Mouse (Mus musculus) lung, postnatal 10 days (tissue): ENCODE measurements around the gene Ppp2r5e.
"Not testable (repeated sequence)": the region's sequence is repeated elsewhere in the genome, so short reads cannot be mapped to it uniquely, and the experiment has no call there.

Source experiments
- DNase-seq: peaks from one replicate; pipeline ENCODE4 v3.0.0; 2021

Ppp2r5e gene

DNA sequence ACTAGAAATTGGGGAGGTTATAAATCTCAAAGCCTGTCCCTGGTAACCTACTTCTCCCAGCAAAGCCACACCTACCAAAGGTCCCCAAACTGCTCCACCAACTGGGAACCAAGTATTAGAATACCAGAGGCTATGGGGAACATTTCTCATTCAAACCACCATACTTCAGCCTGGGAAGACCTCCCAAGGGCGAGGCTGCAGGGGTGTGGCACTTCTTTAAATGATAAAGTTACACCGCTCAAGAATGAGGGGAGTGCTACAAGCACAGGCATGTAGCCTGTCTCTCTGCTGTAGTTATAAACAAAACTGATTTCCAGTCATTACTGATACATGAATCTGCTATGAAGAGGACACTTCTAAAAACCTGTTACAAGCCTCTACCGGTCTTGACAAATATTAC, 113.3 kb downstream of the Ppp2r5e start:
- no peak for DNase-seq

DNA sequence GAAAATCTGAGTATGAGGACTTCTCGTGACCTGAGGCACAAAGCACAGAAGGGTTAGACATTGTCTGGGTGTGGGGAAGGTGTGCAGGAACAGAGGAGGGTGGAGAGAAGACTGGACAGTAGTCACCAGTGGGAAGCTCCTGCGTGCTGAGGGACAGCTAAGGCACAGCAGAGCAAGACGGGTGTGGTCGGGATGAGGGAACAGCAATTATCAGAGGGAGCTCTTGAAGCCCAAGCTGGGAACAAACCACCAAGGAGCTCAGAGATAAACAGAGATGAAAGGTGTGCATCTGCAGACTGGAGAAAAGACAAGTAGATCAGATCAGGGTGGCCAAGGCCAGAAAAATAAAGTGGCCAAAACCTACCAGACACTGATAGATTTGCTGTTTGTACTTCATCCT, 114.0 kb downstream of the Ppp2r5e start:
- DNase-seq = no peak

DNA sequence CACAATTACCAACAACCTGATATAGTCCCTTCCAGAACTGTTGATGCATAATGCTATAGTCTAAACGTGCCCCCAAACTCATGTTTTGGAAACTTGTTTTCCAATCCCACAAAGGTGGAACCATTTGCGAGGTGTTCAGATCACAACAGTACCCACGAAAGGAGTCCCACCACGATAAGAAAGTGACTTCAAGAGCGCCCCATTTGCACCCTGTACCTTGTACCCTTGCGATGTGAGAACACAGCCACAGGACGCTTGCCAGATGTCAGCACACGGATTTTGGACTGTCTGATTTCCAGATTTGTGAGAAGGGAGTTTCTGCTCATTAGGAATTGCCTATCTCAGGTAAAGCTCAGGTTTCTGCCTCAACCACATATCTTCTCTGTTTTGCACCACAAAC, 116.0 kb downstream of the Ppp2r5e start:
- no peak for DNase-seq

DNA sequence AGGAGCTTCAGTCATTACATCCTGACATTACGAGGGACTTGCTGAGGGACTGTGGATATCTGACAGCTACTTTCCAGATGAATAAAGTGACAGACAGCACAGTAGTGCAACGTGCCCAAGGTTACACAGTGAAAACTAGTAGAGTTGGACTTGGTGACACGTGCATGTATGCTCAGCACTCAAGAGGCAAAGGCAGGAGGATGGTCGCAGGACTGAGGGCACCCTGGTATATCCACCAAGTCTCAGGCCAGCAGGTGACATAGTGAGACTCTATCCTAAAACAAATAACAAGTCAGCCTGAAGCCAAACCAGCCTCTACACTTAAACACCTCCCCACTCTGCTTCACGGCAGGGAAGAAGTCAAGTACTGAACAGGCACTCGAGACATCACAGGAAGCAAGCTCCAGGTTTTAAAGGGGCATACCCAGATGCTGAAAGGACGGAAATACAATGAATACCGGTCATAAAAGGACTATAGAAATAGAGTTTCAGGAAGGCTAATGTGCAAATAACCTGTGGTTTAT, 116.6 kb downstream of the Ppp2r5e start:
- DNase-seq = peak; percentile 33

DNA sequence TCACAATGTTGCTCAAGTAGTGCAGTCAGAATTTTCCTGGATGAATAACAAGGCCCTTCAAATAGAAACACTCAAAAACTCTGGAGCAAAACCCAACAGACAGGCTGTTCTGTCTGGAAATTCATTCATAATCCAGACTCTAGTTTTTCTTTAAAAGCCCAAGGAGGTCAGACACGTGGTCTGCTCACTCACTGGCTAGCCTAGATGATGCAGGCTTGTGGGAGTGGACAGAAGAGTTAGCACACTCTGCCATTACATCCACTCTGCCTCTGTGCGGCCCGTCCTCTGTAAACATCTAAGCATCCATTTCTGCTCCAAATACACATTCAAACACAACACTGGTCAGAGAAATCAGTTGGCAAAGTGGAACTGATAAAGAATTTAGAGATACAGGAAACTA, 117.4 kb downstream of the Ppp2r5e start:
- DNase-seq = no peak

DNA sequence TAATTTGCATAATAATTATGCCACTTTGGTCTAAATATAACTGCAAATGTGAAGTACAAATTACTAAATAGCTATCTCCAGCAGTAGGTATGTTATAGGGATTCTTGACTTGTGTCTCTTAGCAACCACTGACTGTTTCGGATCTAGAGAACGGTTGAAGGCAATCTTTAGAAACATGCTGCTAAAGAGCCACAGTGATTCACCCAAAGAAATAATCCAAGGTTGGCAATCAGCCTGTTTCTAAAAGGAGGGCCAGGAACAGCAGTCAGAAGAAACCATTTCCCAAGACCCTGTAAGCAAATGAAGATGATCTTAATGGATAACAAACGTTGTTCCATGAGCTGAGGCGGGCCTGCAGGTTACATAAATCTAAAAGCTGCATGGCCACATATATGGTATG, 117.9 kb downstream of the Ppp2r5e start:
- no peak for DNase-seq

DNA sequence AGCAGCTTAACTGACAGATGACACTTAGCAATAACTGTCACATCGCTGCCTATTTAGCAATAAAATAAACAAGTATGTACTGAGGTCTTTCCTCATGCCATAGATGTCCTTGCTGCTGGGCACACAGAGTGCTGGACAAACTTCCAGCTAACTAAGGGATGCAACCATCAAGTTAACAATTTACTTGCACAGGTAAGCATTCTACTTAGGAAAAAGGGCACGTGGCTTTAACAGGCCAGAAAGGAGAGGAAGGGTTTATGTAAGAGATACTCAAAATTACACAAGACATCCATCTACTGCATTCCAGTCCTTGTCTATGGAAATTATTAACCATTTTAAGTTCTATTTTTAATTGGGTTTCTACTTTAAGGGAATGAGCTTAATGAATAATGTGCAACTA, 123.0 kb downstream of the Ppp2r5e start:
- no peak for DNase-seq

DNA sequence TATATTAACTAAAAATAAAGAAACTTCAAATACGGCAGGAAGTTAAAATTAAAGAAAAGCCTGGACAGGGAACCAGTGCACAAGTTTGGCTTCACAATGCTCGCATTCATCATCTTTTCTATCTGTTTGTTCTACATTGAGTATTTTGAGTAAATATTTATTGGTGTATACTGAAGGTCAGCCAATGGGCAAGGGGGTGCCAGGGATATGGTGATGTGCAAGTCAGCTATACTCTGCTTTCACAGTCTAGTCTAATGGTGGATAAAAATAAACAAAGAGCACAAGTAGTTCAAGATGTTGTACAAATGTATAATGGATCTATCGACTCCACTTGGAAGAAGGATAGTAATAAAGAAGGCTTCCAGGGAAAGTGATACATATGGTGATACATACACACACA, 123.9 kb downstream of the Ppp2r5e start:
- DNase-seq = no peak

DNA sequence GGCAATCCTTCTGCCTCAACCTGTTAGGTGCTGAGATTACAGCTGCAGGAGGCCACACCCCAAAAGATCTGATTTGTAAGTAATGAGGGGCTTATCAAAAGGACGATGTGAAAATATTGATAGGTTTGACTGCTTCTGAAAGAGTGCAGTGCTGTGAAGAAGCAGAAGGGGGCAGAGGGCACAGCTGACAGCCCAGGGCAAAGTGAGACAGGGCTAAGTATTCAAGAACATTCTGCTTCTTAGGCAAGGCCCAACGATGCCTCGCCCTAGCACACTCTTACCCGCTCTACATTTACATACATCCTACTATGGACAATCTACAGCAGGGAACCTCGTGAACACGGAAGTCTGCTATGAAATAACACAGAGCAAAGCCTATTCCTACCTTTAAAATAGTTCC, 128.2 kb downstream of the Ppp2r5e start:
- DNase-seq = no peak

DNA sequence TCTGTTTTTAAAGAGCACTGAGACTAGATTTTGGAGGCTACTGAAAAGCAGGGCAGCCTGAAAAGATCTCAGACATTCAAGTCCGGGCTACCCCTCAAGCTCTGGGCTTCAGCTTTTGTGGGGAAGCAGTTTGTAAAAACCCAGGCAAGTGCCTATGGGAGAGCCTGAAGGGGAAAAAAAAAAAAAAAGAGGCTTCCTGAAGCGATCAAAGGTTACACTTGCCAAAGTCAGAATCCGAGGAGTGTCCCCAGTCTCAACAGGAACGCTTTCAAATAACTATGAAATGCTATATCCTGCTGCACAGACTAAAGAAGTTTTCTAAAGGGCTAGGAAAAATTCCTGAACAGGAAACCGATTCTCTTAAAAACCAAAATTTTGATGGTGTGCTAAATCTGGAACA, 128.9 kb downstream of the Ppp2r5e start:
- DNase-seq = no peak

DNA sequence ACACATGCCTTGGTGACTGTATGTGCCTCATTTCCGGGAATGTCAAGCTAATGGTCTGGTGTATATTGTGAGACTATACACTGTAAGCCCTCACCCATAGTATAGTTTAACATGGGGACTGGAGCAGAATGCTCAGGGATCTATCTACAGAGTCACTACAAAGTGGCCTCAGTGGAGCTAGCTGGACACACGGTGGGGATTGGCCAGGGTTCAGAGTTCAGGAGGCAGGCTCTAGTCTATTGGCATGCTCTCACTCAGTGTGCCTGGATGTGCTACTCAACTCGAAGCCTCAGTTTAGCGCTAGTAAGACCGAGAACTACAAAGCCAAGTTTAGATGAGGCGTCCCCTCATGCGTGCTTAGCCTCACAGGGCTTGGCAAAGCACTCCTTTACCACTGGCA, 129.8 kb downstream of the Ppp2r5e start:
- DNase-seq = no peak

DNA sequence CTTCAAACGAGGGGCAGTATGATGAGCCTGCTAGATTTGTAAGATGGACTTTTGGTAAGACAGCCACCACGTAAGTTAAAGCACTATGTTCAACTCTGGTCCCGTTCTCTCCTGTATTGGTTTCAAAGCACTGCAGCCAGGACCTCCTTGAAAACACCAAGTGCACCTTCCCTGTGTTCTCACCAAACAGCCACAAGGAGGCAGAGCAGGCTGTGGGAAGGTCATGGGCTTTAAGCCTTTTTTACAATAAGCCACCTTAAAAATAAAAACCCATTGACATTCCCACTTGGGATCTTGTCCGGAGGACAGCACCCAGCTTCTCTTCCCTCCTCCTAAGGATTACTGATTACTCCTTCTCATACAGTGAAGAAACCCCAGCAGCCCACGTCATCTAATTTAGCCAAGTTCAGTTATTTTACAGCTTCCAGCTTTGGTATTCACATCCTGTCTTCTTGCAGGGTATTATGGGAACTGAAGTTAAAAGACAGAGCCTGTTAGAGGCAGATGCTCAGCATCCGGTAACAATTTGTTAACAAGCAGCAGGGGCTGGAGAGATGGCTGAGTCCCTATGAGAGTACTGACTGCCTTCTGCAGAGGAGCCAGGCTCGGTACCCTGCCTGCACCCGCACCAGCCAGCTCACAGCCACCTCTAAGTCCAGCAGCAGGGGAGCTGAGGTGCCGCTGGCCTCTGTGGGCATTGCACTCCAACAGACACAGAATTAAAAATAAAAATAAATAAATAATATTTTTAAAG, 131.9 kb downstream of the Ppp2r5e start:
- DNase-seq = peak; percentile 65

DNA sequence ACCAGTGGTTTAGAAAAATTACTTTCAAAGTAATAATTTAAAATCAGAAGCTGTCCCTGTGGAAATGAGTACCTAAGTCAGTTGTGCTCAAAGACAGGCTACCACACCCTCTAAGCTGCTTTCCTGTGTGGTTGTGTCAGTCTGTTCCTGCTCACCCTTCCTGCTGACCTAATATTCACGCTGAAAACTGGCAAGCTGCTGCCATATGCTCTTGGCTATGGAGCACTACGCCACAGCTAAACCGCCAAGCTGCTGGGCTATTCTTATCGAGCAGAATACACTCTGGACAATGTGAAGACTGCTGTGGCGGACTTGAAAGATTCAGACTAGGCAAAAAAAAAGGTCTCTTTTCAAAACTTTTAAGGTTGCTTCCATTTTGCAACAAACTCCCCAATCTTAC, 135.5 kb downstream of the Ppp2r5e start:
- no peak for DNase-seq

DNA sequence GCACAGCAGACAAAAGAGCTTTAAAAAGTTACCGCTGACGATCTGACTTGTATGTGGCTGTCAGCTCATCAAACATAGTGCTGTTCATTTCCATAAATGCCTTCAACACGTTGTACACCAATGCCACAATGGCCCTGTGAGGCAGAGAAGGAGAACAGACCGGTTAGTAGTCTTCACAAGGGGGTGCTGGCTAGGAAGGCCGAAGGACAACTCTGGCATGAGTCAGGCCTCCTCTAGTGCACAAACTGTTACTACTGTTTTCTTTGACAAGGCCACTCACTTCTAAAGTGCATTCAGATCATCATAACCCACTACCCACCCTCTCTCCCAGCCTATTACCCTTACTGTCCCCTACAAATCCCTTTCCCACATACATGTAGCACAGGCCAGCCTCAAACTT, 136.4 kb downstream of the Ppp2r5e start:
- no peak for DNase-seq

DNA sequence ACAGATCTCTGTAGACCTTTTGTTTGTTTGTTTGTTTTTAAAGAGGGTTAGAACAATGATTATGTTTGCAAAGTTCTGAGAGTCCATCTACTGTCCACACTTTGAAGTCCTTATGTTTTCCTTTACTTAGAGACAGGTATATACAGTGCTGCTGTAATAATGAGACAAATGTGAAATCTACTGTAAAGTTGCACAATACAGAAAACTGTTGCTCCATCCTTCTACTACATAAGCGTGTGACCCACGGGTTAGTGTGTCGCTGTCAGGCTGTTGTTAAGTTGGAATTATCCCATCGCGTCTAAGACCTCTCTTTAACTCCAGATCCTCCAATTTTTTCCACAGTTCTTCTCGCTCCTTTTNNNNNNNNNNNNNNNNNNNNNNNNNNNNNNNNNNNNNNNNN, 142.6 kb downstream of the Ppp2r5e start:
- no peak for DNase-seq

DNA sequence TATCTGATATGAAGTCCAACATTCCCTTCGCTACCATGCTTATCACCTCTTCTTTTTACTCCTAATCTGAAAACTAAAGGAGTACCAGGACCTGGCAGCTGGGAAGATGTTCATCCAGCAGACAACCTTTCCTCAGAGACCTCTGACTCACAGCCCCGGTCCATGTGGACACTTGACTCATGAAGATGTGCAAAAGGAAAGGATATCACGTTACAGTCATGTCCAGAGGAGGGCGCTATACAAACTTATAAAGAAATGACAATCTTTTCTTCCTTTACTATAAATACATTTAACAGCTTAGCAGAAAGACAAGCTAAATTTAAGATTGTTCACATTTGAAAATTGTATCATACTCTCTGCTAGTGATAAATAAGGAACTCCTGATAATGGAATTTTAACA, 143.0 kb downstream of the Ppp2r5e start:
- DNase-seq = peak; percentile 11

DNA sequence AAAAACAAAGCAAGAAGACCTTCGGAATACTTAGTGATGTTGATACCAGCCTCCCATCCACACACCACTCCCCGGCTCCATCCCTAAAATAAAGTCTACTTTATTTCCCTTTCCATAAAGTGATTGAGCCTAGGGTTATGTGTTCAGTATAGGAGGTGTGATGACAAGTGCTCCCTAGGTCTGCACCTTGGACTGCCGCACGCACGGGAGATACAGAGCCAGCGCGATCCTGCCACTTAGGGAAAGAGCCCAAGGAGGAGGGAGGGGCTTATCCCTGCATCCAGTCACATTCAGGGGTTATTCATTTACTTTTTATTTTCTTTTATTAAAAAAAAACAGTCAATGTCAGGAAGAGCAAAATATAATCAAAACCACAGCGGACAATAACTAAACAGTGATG, 145.5 kb downstream of the Ppp2r5e start:
- no peak for DNase-seq

DNA sequence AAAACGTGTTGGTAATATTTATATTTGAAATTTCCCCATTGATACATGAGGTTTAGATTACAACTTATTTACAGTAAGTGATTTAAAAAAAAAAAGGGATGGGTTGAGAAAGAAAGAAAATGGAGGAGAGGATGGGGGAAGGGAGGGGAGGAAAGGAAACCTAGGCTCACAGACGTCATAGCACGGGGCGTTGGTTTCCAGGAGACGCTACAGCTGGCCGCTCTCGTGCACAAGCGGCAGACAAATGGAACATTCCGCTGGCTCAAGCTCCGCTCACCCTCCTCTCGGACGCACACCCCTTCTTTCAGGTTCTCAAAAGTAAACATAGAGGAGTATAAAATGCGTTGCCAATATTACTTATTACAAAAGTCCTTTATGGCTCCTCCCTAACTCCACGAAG, 146.0 kb downstream of the Ppp2r5e start:
- DNase-seq = peak; percentile 67

DNA sequence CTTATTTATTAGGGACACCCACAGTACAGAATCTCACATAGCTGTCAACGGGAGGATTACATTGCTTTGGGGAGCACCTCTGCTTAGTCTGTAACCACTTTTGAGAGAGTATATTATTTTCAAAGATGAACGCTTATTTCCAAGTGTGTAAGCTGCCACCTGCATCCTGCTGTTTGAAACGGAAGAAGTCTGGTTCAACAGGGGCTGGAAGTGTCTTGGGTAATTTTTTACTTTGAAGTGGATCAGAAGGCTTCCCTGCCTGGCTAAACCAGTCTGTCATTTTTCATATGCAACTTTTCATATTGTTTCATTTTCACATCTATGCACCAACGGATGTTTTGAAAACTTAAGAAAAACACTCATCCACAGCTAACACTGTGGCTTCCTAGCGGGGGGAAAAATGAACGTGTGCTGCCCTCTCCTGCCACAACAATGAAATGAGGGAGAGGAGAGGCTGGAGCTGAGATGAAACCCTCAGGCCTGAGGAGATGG, 146.5 kb downstream of the Ppp2r5e start:
- peak; percentile 64 for DNase-seq

DNA sequence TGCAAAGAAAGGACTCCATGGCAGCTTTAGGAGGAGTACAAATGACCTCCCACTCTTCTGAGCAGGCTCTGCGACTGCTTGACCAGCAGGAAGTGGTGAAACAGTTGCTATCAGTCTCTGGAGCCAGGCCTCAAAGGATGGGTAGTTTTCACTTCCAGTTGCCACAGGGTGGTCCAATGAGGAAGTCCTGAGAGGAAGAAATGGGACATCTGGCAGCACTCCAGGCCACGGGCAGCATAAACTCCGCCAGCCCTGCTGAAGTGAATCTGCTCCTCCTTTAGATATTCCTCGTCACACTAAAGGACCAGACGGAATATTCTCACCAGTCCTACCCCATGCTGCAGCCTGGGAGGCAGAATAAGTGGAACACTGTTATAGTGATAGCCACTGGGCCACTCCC, 147.1 kb downstream of the Ppp2r5e start:
- DNase-seq = peak; percentile 71

DNA sequence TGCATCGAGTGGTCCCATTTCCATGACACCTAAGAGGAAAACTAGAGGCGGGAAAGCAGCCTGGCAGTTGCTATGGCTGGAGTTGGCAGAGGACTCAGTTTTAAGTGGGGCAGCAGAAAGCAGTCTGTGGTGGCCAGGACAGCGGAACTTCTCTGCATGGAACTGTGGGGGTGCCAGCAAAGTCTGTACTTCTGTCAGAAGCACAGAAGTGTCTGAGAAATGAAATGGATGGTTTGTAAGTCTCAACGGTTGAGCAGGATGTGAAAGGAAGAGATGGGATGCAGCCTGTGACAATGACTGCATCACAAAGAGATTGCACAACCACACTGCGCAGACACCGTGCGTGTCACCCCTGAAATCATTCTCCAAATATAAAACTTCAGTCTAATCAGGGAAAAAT, 149.8 kb downstream of the Ppp2r5e start:
- peak; percentile 49 for DNase-seq

DNA sequence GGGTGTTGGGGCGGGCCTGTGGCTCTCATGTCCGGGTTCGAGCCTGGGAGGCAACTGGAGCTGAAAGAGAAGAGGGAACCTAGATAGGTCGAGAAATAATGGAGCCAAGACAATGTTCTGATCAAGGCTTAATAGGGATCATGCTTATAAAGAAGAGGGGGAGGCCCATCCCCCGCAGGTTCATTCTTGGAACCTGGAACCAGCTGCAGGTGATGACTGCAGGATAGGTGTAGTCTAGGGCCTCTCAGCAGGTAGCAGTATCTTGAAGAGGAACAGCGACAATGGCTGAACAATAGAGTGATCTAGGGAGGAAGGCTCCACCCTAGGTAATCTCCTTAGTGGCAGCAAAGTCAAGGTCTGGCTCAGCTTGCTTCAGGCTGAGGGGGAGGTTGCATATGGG, 163.6 kb downstream of the Ppp2r5e start:
- DNase-seq = not testable (repeated sequence)

DNA sequence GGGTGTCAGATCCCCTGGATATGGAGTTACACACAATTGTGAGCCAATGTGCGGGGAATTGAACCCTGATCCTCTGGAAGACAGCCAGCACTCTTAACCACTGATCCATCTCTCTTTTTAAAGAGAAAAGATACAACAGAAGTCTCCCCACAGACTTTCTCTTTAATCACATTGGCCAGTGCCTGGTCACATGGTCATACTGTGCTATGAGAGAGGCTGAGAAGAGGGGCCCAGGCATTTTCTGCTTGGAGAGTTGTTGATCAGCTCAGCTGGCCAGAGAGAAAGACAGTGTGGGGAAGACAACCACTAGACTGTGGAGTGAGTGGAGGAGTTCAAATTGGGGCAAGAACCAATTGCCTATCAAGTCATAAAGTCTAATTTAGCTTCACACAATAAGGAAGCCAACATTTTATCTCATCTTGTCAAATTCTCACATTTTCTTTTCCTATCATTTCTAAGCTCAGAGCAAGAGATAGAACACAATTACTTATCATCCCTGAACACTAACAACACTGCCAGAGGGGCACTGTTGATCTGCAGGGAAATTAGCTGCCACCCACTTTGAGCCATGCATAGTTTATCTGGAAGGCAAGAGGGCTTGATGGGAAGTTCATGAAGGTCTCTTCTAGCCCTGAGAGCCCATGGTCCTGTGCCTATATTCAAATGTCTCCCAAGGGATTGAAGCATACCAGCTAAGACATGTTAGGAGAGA, 166.2 kb downstream of the Ppp2r5e start:
- no peak for DNase-seq

DNA sequence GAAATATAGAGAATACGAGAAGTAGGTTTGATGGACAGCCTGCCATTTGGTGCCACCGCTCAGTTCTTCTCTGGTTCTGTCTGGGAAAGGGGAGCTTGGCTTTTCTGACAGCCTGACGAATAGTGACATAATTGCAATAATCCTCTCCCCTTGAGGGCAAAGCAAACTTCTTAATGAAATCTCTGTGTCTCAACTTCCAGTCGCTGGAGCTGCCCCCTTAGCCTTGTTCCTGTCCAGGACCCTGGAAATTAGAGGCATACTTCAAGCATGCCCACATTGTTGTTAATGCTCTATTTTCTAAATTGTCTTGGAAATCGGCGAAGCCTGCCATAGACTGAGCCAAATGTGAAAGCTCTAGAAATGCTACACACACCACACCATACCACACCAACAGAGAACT, 167.3 kb downstream of the Ppp2r5e start:
- DNase-seq = no peak
